Mouse (Mus musculus): ENCODE measurements around the gene Nck2.

- TF ChIP-seq POLR2A (IDR thresholded peaks at IDR 0.05; ENCODE audit: borderline replicate concordance, insufficient read depth, low read length) (no peak), CTCF (IDR thresholded peaks at IDR 0.05; ENCODE audit: borderline replicate concordance, insufficient read depth, low read depth, low read length) (no peak)
Measured at GRCm38 (mm10) chr1:43463941-43464682, 19.7 kb downstream of the Nck2 start.
